Mouse (Mus musculus) heart, postnatal 0 days (tissue): Measurements from ENCODE around the gene Cobll1. TPM values are rescaled to one million over a fixed set of nuclear protein-coding genes. Genes with fewer than 3 reads are reported as not detected.

Source experiments
- ATAC-seq: fragments of 200-750 bp; cut with Nextera tagmentation; 2 replicates; pipeline ENCODE4 v1.8.0; 2017; ENCODE audit warnings: low read depth, moderate number of reproducible peaks, moderate library complexity; ENCODE audit not compliant: insufficient read depth
- DNase-seq: peaks from one replicate; pipeline ENCODE4 v3.0.0-alpha.2; 2016; ENCODE audit warnings: low spot score
- H3K27ac ChIP-seq: fragments of 300-500 bp; sonication (generic); 2 replicates; pipeline ENCODE4 v1.5.1; 2014; ENCODE audit warnings: low read depth, mild to moderate bottlenecking
- H3K27me3 ChIP-seq: fragments of 300-500 bp; sonication (generic); 2 replicates; pipeline ENCODE4 v1.6.1; 2014; ENCODE audit warnings: low read length, mixed read lengths; ENCODE audit not compliant: control insufficient read depth, insufficient read depth
- H3K36me3 ChIP-seq: fragments of 300-500 bp; sonication (generic); replicated peaks from 2 replicates; pipeline ENCODE4 v1.6.1; 2014; ENCODE audit warnings: low read length, mixed read lengths; ENCODE audit not compliant: control insufficient read depth, insufficient read depth
- H3K4me1 ChIP-seq: fragments of 300-500 bp; sonication (generic); 2 replicates; pipeline ENCODE4 v1.6.1; 2014; ENCODE audit warnings: antibody characterized with exemption; ENCODE audit not compliant: control insufficient read depth, insufficient read depth
- H3K4me2 ChIP-seq: fragments of 300-500 bp; sonication (generic); 2 replicates; pipeline ENCODE4 v1.6.1; 2014; ENCODE audit warnings: low read depth, mild to moderate bottlenecking, low read length, moderate library complexity
- H3K4me3 ChIP-seq: fragments of 300-500 bp; sonication (generic); 2 replicates; pipeline ENCODE4 v1.5.1; 2014; ENCODE audit warnings: low read depth, low read length
- H3K9ac ChIP-seq: fragments of 300-500 bp; sonication (generic); replicated peaks from 2 replicates; pipeline ENCODE4 v1.6.1; 2014; ENCODE audit warnings: low read depth, low read length, mixed read lengths
- H3K9me3 ChIP-seq: fragments of 300-500 bp; sonication (generic); replicated peaks from 2 replicates; pipeline ENCODE4 v1.6.1; 2016; ENCODE audit warnings: low read length; ENCODE audit not compliant: control insufficient read depth
- CTCF ChIP-seq: IDR thresholded peaks from 2 replicates; pipeline ENCODE4 v1.5.1; 2016; ENCODE audit warnings: antibody characterized with exemption, control low read depth, low read depth
- EP300 ChIP-seq: IDR thresholded peaks from 2 replicates; pipeline ENCODE4 v1.6.1; 2016; ENCODE audit warnings: antibody characterized with exemption, low read depth
- WGBS: fragments of 180-500 bp; shearing (Covaris S2); extraction: QIAGEN DNeasy Blood & Tissue Kit; methylation state at CpG from one replicate; pipeline ENCODE4 v1.1.7; 2014; 5-methylcytosine and 5-hydroxymethylcytosine counted together
- polyA plus RNA-seq: library from polyadenylated mRNA; unstranded; fragments of >200 nt; fragmentation: Nextera tagmentation; extraction: Ambion mirVana; gene quantifications from 2 replicates; pipeline ENCODE4 v1.2.1, GENCODE M21; 2015
- total RNA-seq: library from RNA; depleted of rRNA; stranded (reverse); fragments of >200 nt; gene quantifications from 2 replicates; pipeline ENCODE4 v1.2.3, GENCODE M21; 2014; ENCODE audit warnings: low replicate concordance

Cobll1 gene
- total and polyA plus RNA-seq, 2 experiments from 2014 or later = 8.6 to 11.0 TPM

DNA sequence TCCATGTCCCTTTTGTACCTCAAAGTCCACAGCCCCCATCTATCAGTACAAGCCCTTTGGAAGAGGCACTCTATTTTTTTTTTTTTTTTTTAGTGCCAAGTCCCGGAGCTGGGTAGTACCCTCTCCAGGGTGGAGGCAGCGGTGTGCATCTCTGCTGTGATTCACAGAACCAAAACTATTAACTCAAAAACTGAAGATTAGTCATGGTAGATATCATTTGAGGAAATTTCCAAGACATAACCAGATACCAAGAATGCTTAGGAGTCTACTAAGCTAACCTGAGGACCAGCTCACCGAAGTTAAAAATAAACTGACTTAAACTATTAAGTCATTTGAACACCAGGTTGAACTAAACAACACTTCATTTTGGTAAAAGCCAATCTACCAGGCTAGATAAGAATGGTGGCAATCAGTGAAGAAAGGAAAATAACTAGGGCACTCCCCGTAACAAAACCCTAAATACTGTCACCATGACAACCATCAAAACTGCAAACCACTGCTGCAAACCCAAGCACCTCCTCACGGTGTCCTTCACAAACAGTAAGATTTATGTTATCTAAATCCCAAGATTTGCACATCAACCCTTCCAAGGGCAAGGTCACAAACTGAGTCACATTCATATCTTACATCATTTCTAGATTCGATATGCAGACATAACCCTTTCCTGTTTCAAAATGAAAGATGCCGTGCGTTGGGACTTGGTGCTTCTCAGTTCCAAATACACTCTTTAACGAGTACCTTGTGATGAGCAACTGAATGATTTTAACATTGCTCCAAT, 43.8 kb downstream of the Cobll1 start:
- H3K9me3 ChIP-seq = no peaks in the 10 kb centered on the region; the same call in 1 of the 2 replicates
- no peak for DNase-seq
- no peak overlapping the region for H3K9ac ChIP-seq
- peaks cover 31% of the 10 kb centered on the region for H3K4me1 ChIP-seq
- H3K27me3 ChIP-seq = no peaks in the 10 kb centered on the region
- no peaks in the 10 kb centered on the region for H3K36me3 ChIP-seq
- no peak for TF ChIP-seq EP300
- TF ChIP-seq CTCF = no peak
- no peak for ATAC-seq
- 82% methylated on average over 9 of the region's 9 CpGs for WGBS
- H3K27ac ChIP-seq = no peak overlapping the region
- no peak overlapping the region for H3K4me3 ChIP-seq
- H3K4me2 ChIP-seq = no peak overlapping the region

DNA sequence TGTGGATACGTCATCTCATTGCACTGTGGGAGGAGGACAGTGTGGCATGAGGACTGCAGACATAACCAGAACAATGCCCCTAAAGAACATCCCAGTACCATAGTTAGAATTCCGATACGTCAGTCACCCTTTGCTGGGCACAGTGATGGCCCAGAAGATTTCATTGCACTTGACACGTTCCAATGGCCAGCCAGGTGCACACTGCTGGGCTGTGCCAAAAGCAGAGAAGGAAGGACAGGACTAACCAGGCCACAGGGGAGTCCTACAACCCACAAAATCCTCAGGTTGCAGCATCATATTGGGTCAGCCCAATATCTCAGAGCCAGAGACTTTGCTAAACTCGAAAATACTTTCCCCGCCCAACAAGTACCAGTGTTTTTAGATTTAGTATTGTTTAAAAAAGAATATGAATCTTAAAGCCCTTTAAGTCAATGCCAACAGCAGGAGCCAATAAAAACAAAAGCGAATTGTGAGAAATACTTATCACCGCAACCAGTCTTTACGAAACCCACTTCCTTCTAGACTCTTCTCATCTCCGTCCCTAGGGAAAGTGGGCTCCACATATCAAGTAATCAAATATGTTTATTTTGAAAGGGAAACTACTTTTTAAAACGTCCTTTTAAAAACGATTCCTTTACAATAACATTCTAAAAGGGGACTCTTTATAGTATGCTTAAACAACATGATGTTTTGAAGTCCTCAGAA, 46.0 kb downstream of the Cobll1 start:
- no peak for DNase-seq
- Histone ChIP-seq H3K4me3 (no peak overlapping the region), H3K27ac (peak overlapping the region; percentile 15; the same call in 1 of the 2 replicates), H3K9me3 (no peaks in the 10 kb centered on the region; the same call in 1 of the 2 replicates), H3K9ac (no peak overlapping the region), H3K4me1 (peaks cover 47% of the 10 kb centered on the region), H3K27me3 (no peaks in the 10 kb centered on the region), H3K36me3 (no peaks in the 10 kb centered on the region), H3K4me2 (no peak overlapping the region)
- WGBS = 54% methylated on average over 12 of the region's 12 CpGs
- TF ChIP-seq CTCF = no peak
- no peak for ATAC-seq

DNA sequence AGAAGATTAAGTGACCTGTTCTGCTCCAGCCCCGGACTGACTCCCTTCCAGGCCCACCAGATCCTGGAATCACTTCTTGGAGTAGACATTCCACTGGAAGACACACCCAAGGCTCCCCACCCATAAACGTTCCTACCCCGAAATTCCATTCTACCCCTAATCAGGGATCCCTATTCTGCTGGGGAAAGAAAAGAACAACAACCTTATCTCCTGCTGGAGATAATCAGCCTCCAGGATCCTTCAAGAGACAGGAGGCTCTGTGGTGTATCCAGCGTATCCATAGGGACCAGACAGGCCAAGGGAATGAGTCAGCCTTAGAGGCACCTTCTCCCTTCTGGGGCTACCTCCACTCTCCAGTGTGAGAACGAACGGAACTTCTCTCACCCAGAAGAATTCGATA, 47.8 kb downstream of the Cobll1 start:
- Histone ChIP-seq H3K27ac (peak overlapping the region; percentile 30; the same call in 1 of the 2 replicates), H3K4me1 (peaks cover 53% of the 10 kb centered on the region), H3K4me3 (no peak overlapping the region), H3K9ac (no peak overlapping the region), H3K4me2 (no peak overlapping the region), H3K9me3 (no peaks in the 10 kb centered on the region), H3K27me3 (no peaks in the 10 kb centered on the region), H3K36me3 (no peaks in the 10 kb centered on the region)
- TF ChIP-seq CTCF = no peak
- no peak for TF ChIP-seq EP300
- WGBS = 20% methylated on average over 7 of the region's 7 CpGs
- ATAC-seq = no peak
- DNase-seq = no peak

DNA sequence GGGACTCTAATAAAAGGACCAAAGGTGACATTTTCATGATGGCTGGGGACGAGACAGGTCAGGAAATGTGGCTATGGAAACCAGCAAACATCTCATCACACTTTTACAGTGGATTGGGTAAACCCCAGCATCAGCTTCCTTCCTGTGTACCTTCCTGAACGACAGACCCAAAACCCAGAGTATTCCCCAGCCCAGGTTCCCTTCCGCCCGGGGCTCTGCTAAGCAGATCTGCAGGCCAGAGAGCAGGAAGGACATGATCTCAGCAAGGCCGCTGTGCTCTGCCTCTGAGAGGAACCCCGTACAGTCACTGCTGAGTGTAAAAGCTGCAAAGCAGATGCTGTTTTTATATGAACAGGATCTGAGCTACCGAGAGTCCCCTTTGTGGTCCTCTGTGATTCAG, 49.9 kb downstream of the Cobll1 start:
- H3K27ac ChIP-seq = peak overlapping the region; percentile 54
- H3K9ac ChIP-seq = no peak overlapping the region
- no peaks in the 10 kb centered on the region for H3K36me3 ChIP-seq
- TF ChIP-seq EP300 (no peak; the same call in 1 of the 2 replicates), CTCF (no peak)
- no peaks in the 10 kb centered on the region for H3K9me3 ChIP-seq
- 26% methylated on average over 7 of the region's 7 CpGs for WGBS
- ATAC-seq (peak; percentile 82), DNase-seq (peak; percentile 57)
- H3K27me3 ChIP-seq = no peaks in the 10 kb centered on the region
- no peak overlapping the region for H3K4me2 ChIP-seq
- no peak overlapping the region for H3K4me3 ChIP-seq
- H3K4me1 ChIP-seq = peaks cover 53% of the 10 kb centered on the region

DNA sequence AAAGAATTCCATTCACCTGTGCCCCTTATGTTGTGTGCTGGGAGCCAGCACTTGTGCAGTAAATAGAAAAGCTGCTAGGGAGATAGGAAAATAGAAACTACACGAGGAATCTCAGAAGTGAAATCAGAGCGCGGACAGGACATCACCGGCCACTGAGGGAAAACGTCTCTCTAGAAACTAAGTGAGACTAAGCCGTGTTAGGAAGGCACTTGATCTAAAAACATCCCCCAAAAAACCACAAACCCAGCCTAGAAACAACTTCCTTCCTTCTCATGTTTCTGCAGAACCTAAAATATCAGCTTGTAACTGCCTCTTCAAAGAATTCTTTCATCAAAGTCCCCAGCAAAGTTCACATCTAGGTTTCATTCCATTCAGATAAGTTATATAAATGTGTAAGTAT, 50.6 kb downstream of the Cobll1 start:
- Histone ChIP-seq H3K27ac (peak overlapping the region; percentile 55; the same call in 1 of the 2 replicates), H3K4me2 (peak overlapping the region; percentile 42), H3K4me3 (no peak overlapping the region), H3K27me3 (no peaks in the 10 kb centered on the region), H3K9me3 (no peaks in the 10 kb centered on the region), H3K36me3 (no peaks in the 10 kb centered on the region), H3K9ac (no peak overlapping the region), H3K4me1 (peaks cover 53% of the 10 kb centered on the region)
- ATAC-seq (no peak), DNase-seq (no peak)
- 8% methylated on average over 6 of the region's 6 CpGs for WGBS
- TF ChIP-seq EP300 (no peak), CTCF (no peak)
